Mouse (Mus musculus): ENCODE measurements around the gene Polr3c.
"Not testable (repeated sequence)": the region's sequence is repeated elsewhere in the genome, so short reads cannot be mapped to it uniquely, and the experiment has no call there.

Gene Polr3c

GRCm38 (mm10) chr3:96727343-96727827 is at the start of gene Polr3c, which contains the start of gene Rnf115:
Gene Polr3c, minus strand, starts transcription at chr3:96727628.
Gene Rnf115, plus strand, starts transcription at chr3:96727664.
- DNase-seq: peak; percentile 98

GRCm38 (mm10) chr3:96777120-96777519 is 49.7 kb upstream of the Polr3c start:
- DNase-seq: no peak

- DNase-seq: no peak
Observed at GRCm38 (mm10) chr3:96772949-96773348, 45.5 kb upstream of the Polr3c start.

- DNase-seq: no peak
Observed at GRCm38 (mm10) chr3:96769971-96770370, 42.5 kb upstream of the Polr3c start.

GRCm38 (mm10) chr3:96764528-96764927 is 37.1 kb upstream of the Polr3c start:
- DNase-seq: no peak

GRCm38 (mm10) chr3:96759695-96760094 is 32.3 kb upstream of the Polr3c start:
- no peak for DNase-seq

- no peak for DNase-seq
Observed at GRCm38 (mm10) chr3:96757691-96758090, 30.3 kb upstream of the Polr3c start.

GRCm38 (mm10) chr3:96755935-96756334 is 28.5 kb upstream of the Polr3c start:
- DNase-seq: no peak

GRCm38 (mm10) chr3:96746829-96747228 is 19.4 kb upstream of the Polr3c start:
- DNase-seq: no peak

GRCm38 (mm10) chr3:96744348-96744747 is 16.9 kb upstream of the Polr3c start:
- no peak for DNase-seq

- DNase-seq: not testable (repeated sequence)
Observed at GRCm38 (mm10) chr3:96740279-96740678, 12.9 kb upstream of the Polr3c start.

GRCm38 (mm10) chr3:96737995-96738394 is 10.6 kb upstream of the Polr3c start:
- DNase-seq: peak; percentile 23

GRCm38 (mm10) chr3:96737013-96737740 is 9.7 kb upstream of the Polr3c start:
- DNase-seq: no peak

- DNase-seq: no peak
Observed at GRCm38 (mm10) chr3:96735200-96735599, 7.8 kb upstream of the Polr3c start.

GRCm38 (mm10) chr3:96733984-96734383 is 6.6 kb upstream of the Polr3c start:
- DNase-seq: no peak

GRCm38 (mm10) chr3:96730785-96731184 is 3.4 kb upstream of the Polr3c start:
- no peak for DNase-seq

GRCm38 (mm10) chr3:96729403-96729784 is 2.0 kb upstream of the Polr3c start:
- DNase-seq: no peak

- DNase-seq: no peak
Observed at GRCm38 (mm10) chr3:96728634-96729402, 1.4 kb upstream of the Polr3c start.

- no peak for DNase-seq
Observed at GRCm38 (mm10) chr3:96727828-96728633, 603 bp upstream of the Polr3c start.

GRCm38 (mm10) chr3:96719173-96719572 is 8.3 kb downstream of the Polr3c start:
- peak; percentile 66 for DNase-seq

- DNase-seq: no peak
Observed at GRCm38 (mm10) chr3:96715854-96716253, 11.6 kb downstream of the Polr3c start.

- DNase-seq: no peak
Observed at GRCm38 (mm10) chr3:96714286-96714685, 13.1 kb downstream of the Polr3c start.

- no peak for DNase-seq
Observed at GRCm38 (mm10) chr3:96708684-96709064, 18.8 kb downstream of the Polr3c start.
